ENCODE assay signal across 8 mouse cellular contexts in genomic region chr15:11995815-11996201, GRCm38 (mm10). TPM values are rescaled to one million over a fixed set of nuclear protein-coding genes. Genes with fewer than 3 reads are reported as not detected.
A peak's percentile ranks its signal among the peaks of the same experiment; 100 is the strongest.
DNase-seq lines count a peak whose midpoint lies in the region; ATAC-seq lines count a peak whose summit lies in the region.

No protein-coding gene starts in this region.

- H3K27me3 ChIP-seq in erythroblast, embryonic 14.5 days (ENCODE audit: control insufficient read depth): no peaks in the 10 kb centered on the region
- no peaks in the 10 kb centered on the region for H3K27me3 ChIP-seq in heart, embryonic 12.5 days (replicated peaks)
- no peaks in the 10 kb centered on the region for H3K27me3 ChIP-seq in kidney, embryonic 16.5 days (ENCODE audit: insufficient read depth, low read length)

- peak overlapping the region; percentile 95 for H3K4me3 ChIP-seq in erythroblast, embryonic 14.5 days (replicated peaks)
- peak overlapping the region; percentile 97 for H3K4me3 ChIP-seq in heart, embryonic 12.5 days
- H3K4me3 ChIP-seq in kidney, embryonic 16.5 days (ENCODE audit: low read length): peak overlapping the region; percentile 99

- H3K4me2 ChIP-seq in heart, embryonic 12.5 days: peak overlapping the region; percentile 94
- peak overlapping the region; percentile 92 for H3K4me2 ChIP-seq in kidney, embryonic 16.5 days (replicated peaks; ENCODE audit: low read depth, low read length)

- peak; percentile 98 for ATAC-seq in heart, embryonic 12.5 days (ENCODE audit: insufficient number of reproducible peaks, low FRiP score)
- peak; percentile 99 for ATAC-seq in kidney, embryonic 16.5 days (ENCODE audit: low FRiP score, low TSS enrichment)
- ATAC-seq in monocyte, adult 5-6 weeks (replicated peaks; ENCODE audit: insufficient number of reproducible peaks, low FRiP score, low TSS enrichment, poor library complexity, severe bottlenecking): peak; percentile 99

- 0% methylated on average over 33 of the region's 33 CpGs for WGBS in heart, embryonic 12.5 days
- under 1% methylated on average over 28 of the region's 33 CpGs for WGBS in kidney, embryonic 16.5 days

- peaks cover 28% of the 10 kb centered on the region for H3K36me3 ChIP-seq in erythroblast, embryonic 14.5 days (ENCODE audit: control insufficient read depth)
- H3K36me3 ChIP-seq in heart, embryonic 12.5 days: peaks cover 20% of the 10 kb centered on the region
- peaks cover 8% of the 10 kb centered on the region; the same call in 1 of the 2 replicates for H3K36me3 ChIP-seq in kidney, embryonic 16.5 days (ENCODE audit: insufficient read depth, low read length)

- H3K27ac ChIP-seq in heart, embryonic 12.5 days (ENCODE audit: poor library complexity, severe bottlenecking): peak overlapping the region; percentile 85
- H3K27ac ChIP-seq in kidney, embryonic 16.5 days (ENCODE audit: low read length): peak overlapping the region; percentile 91

- H3K9me3 ChIP-seq in erythroblast, embryonic 14.5 days (ENCODE audit: control insufficient read depth, low read length): no peaks in the 10 kb centered on the region
- H3K9me3 ChIP-seq in heart, embryonic 12.5 days (replicated peaks): no peaks in the 10 kb centered on the region
- H3K9me3 ChIP-seq in kidney, embryonic 16.5 days (ENCODE audit: low read length): no peaks in the 10 kb centered on the region

- DNase-seq in CD4-positive, CD25-positive, alpha-beta regulatory T cell, adult 2 months (ENCODE audit: low read depth, low spot score): peak; percentile 96
- DNase-seq in brain, embryonic 18.5 days (ENCODE audit: low read depth, low spot score): peak; percentile 90
- DNase-seq in liver: peak; percentile 95
- DNase-seq in spleen, postnatal 36 days (ENCODE audit: low spot score in 2 of 2): peak; percentile 93 to 94

- H3K9ac ChIP-seq in heart, embryonic 12.5 days: peak overlapping the region; percentile 99
- peak overlapping the region; percentile 99 for H3K9ac ChIP-seq in kidney, embryonic 16.5 days (replicated peaks; ENCODE audit: low read length)

- peaks cover 23% of the 10 kb centered on the region for H3K4me1 ChIP-seq in erythroblast, embryonic 14.5 days (ENCODE audit: control insufficient read depth)
- peaks cover 13% of the 10 kb centered on the region for H3K4me1 ChIP-seq in heart, embryonic 12.5 days (replicated peaks)
- H3K4me1 ChIP-seq in kidney, embryonic 16.5 days (ENCODE audit: insufficient read depth, low read length): peaks cover 25% of the 10 kb centered on the region

RNA-seq across cellular contexts. Expression of gene Sub1, which starts 1.0 kb away (rescaled TPM):
- polyA plus RNA-seq in erythroblast, embryonic 14.5 days (2012): 0.64 and 1.3 TPM in 2 replicates
- 596 and 625 TPM in 2 replicates for polyA plus RNA-seq in heart, embryonic 12.5 days (2016; fragmentation: Nextera tagmentation; extraction: Ambion mirVana)
- polyA plus RNA-seq in kidney, embryonic 16.5 days (2015; fragmentation: Nextera tagmentation; extraction: Ambion mirVana): 625 and 637 TPM in 2 replicates
- 663 to 950 TPM (median 750 TPM) in 3 replicates for total RNA-seq in monocyte, adult 5-6 weeks (2017)

Comparison
In these comparisons a context has a peak if more than half of its experiments do, and no peak if none do; other contexts are left out.
1. Peak in every context shown above with its lines: DNase-seq, ATAC-seq, H3K4me3 ChIP-seq and H3K27ac ChIP-seq.
2. RNA of gene Sub1, which starts 1.0 kb away (polyA plus RNA-seq): 625 to 637 TPM in kidney, embryonic 16.5 days and 596 to 625 TPM in heart, embryonic 12.5 days; 0.64 to 1.3 TPM in erythroblast, embryonic 14.5 days; every median in the first group is over 100 times any median in the second.